Mouse (Mus musculus) kidney, adult 18-20 months (tissue): ENCODE measurements around the gene Ppp2r3d.
"Not testable (repeated sequence)": the region's sequence is repeated elsewhere in the genome, so short reads cannot be mapped to it uniquely, and the experiment has no call there.

ENCODE experiments used
- DNase-seq: peaks from one replicate; pipeline ENCODE4 v3.0.0; 2021

Gene Ppp2r3d

GRCm38 (mm10) chr9:124476096-124476902 is at the start of gene Ppp2r3d:
Ppp2r3d (minus strand) TSS chr9:124476898.
- no peak for DNase-seq

GRCm38 (mm10) chr9:124493693-124494092 is 17.0 kb upstream of the Ppp2r3d start, which contains the start of gene Gm21836:
Gm21836 (minus strand) TSS chr9:124493793.
- DNase-seq = not testable (repeated sequence)

GRCm38 (mm10) chr9:124480361-124480980 is 3.8 kb upstream of the Ppp2r3d start:
- not testable (repeated sequence) for DNase-seq

- no peak for DNase-seq
These were observed 1.4 kb upstream of the Ppp2r3d start for GRCm38 (mm10) chr9:124478081-124478480.

GRCm38 (mm10) chr9:124475689-124476088 is 1.0 kb downstream of the Ppp2r3d start:
- DNase-seq = no peak

- peak; percentile 50 for DNase-seq
These were observed 20.1 kb downstream of the Ppp2r3d start for GRCm38 (mm10) chr9:124456572-124456971.

GRCm38 (mm10) chr9:124442533-124442855 is 34.2 kb downstream of the Ppp2r3d start:
- no peak for DNase-seq

GRCm38 (mm10) chr9:124441681-124442532 is 34.8 kb downstream of the Ppp2r3d start:
- DNase-seq = no peak

- DNase-seq = peak; percentile 3
These were observed 36.0 kb downstream of the Ppp2r3d start for GRCm38 (mm10) chr9:124440724-124441045.

- no peak for DNase-seq
These were observed 36.6 kb downstream of the Ppp2r3d start for GRCm38 (mm10) chr9:124439848-124440723.

GRCm38 (mm10) chr9:124439403-124439847 is 37.3 kb downstream of the Ppp2r3d start:
- no peak for DNase-seq

- DNase-seq = no peak
These were observed 37.9 kb downstream of the Ppp2r3d start for GRCm38 (mm10) chr9:124438686-124439346.

GRCm38 (mm10) chr9:124425411-124425885 is 51.2 kb downstream of the Ppp2r3d start:
- peak; percentile 95 for DNase-seq

GRCm38 (mm10) chr9:124424542-124425410 is 51.9 kb downstream of the Ppp2r3d start:
- DNase-seq = peak; percentile 98

- DNase-seq = no peak
These were observed 52.5 kb downstream of the Ppp2r3d start for GRCm38 (mm10) chr9:124424292-124424541.

- DNase-seq = peak; percentile 96
These were observed 53.0 kb downstream of the Ppp2r3d start for GRCm38 (mm10) chr9:124423552-124424291.

GRCm38 (mm10) chr9:124422900-124423551 is 53.7 kb downstream of the Ppp2r3d start:
- peak; percentile 93 for DNase-seq

GRCm38 (mm10) chr9:124422427-124422826 is 54.3 kb downstream of the Ppp2r3d start:
- DNase-seq = no peak

GRCm38 (mm10) chr9:124412921-124413320 is 63.8 kb downstream of the Ppp2r3d start:
- no peak for DNase-seq

GRCm38 (mm10) chr9:124411553-124411952 is 65.1 kb downstream of the Ppp2r3d start:
- no peak for DNase-seq
